Mouse (Mus musculus): ENCODE measurements around the gene Taldo1.

Taldo1 gene

DNA sequence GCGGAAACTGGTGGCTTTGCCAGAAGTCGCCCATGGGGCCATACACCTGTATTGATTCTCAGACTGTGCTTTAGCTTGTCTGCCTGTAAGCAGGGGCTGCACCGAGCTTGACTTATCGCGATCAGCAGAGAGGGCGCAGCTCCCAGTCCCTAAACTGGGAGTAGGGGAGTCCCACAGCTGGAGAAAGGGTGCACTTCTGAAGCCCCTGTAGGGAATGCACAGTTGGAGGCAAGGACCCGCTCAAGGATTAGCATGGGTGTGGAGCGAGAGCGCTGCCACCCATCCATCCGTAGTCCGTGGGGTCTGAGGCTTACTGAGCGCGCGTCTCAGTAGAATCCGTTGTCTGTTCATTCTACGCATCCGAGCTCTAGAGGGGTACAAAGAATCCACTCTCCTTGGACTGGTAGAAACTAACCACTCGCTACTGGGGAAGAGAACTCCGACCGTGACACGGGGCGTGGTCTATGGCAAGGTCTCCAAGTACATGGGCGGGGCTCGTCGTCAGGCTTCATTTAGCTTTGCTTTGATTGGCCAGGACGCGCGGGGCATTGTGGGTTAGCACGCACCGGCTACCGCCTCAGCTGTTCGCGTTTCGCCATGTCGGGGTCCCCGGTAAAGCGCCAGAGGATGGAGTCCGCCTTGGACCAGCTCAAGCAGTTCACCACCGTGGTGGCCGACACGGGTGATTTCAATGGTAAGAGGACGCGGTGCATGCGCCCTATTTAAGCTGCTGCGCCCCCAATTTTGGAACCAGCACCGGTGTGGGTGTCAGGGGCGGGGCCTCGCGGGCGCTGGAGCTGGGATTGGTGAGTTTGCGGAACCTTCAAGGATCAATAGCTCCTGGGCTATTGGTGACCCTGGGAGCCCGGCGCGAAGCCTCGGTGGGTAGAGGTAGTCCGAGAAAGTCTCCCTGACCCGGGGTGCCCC, at the start of gene Taldo1:
Gene Taldo1, plus strand, starts transcription at position 575 of the 927 bp plus-strand sequence.
- peak; percentile 97 for DNase-seq

DNA sequence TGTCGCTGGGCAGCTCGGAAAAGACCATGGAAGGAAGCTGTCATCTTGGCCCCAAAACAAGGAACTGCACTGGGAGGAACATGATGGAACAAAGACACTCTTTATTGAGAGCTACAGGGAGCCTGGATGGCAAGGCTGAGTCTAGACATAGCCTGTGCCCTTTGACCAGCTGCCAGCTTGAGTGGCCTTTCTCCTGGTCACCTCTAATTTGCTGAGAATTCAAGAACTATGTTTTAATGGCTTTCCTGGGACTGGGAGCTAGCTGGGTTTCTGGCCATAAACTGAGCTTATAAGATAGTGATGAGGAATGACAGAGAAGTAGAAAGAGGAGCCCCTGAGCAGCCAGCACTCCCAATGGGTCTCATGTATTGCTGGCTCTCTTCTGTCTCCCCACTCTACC, 48.8 kb upstream of the Taldo1 start:
- DNase-seq, result peak; percentile 40

DNA sequence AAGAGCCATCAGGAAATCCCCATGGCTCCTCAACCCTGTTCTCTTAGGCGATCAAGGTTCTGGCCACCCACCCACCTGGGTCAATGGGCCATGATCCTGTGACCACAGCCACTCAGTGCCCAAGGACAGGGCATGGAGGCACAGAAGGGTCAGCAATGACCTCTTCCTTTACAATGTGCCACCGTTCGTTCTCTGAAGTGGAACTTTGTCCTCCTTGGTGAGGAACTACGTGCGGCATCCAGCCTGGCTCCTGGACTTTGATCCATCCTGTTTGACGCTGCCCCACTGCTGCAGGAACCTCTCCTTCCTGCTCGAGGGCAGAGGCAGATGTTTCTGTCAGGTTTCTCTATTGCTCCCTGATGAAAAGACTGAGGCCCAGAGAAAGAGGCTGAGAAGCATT, 48.3 kb upstream of the Taldo1 start:
- DNase-seq, result peak; percentile 73

DNA sequence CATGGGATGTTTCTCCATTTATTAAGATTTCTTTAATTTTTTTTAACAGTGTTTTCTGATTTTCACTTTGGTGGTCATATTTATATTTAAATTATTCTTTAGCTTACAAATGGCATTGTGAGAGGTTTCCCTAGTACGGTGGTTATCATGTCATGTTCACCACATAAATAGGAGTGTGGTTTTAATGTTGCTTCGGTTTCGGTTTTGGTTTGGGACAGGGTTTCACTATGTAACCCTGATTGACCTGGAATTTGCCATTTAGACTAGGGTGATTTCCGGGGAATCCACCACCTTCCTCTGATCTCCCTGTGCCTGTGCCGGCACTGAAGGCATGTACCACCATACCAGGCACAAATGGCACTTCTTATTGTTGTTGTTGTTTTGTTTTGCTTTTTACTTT, 47.2 kb upstream of the Taldo1 start:
- DNase-seq, result no peak

DNA sequence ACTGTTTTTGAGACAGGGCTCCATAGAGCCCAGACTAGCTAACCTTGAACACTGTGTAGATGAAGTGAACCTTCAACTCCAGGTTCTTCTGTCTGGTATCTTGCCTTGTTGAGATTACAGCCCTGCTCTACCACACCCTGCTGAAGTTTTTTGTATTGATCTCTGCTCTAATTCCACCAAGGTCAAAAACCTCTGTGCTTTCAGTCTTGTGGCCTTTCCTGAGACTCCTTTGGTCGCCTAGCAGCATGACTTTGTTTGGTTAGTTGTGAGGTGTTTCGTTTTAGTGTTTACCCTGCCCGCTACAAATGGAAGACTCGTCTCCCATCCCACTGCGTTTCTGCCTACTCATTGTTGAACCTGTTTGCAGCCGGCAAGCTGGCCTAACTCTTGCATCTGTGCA, 40.9 kb upstream of the Taldo1 start:
- no peak for DNase-seq

DNA sequence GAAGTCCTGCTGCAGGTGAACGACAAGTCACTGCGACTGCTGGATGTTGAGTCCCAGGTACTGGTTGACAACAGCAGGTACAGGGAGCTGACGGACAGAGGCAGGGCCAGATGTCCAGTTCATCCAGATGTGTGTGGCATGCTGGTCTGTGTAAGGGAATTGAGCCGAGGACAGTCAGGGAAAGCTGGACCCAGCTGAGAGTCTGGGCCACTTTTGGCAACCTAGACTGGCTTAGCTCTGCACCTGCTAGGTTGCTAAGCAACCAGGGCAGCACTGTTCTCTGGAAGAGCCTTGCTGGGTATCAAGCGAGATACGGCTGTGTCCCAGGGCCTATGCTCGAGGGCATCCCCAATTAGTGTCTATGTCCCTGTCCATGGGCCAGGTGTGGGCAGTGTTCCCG, 36.9 kb upstream of the Taldo1 start:
- no peak for DNase-seq

DNA sequence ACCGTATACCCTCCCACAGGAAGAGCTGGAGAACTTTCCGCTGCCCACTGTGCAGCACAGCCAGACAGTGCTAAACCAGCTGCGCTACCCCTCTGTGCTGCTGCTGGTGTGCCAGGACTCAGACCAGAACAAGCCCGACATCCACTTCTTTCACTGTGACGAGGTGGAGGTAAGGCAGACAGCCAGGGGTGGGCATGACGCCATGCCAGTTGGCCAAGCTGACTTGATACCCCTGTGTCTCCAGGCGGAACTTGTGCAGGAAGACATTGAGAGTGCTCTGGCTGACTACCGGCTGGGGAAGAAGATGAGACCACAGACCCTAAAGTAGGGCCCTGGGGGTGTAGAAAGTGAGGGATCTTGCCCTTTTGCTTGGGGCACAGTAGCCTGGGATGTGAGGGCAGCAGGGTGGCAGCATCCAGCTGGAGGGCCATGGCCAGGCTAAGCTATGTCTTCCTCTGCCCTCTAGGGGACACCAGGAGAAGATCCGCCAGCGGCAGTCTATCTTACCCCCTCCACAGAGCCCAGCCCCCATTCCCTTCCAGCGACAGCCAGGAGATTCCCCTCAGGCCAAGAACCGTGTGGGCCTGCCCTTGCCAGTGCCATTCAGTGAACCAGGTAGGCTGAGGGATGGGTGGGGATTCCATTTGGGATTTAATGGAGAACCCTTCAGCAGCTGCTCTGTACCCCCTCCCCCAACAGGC, 36.2 kb upstream of the Taldo1 start:
- no peak for DNase-seq

DNA sequence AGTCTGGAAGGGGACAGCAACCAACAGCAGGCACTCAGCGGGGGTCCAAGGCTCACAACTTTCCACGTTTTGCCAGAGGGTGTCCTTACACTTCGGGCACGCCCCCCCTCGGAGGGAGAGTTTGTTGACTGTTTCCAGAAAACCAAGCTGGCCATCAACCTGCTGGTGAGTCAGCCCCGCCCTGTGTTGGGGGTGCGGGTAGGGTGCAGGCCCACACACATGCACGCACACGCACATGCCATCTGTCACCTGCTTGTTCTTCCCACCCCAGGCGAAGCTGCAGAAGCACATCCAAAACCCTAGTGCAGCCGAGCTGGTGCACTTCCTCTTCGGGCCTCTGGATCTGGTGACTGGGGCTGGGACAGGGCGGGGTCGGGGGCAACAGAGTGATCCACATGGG, 35.0 kb upstream of the Taldo1 start:
- no peak for DNase-seq

DNA sequence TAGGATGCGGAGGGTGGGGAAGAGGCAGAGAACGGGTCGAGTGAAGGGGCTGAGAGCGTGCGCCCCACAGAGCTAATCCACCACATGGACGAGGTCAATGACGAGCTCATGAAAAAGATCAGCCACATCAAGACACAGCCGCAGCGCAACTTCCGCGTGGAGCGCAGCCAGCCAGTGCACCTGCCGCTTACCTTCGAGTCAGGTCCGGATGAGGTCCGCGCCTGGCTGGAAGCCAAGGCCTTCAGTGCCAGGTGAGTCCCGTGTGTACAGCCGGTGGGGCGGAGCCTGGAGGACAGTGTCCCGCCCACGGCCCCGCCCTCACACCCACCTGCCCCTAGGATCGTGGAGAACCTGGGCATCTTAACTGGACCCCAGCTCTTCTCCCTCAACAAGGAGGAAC, 30.5 kb upstream of the Taldo1 start:
- peak; percentile 51 for DNase-seq

DNA sequence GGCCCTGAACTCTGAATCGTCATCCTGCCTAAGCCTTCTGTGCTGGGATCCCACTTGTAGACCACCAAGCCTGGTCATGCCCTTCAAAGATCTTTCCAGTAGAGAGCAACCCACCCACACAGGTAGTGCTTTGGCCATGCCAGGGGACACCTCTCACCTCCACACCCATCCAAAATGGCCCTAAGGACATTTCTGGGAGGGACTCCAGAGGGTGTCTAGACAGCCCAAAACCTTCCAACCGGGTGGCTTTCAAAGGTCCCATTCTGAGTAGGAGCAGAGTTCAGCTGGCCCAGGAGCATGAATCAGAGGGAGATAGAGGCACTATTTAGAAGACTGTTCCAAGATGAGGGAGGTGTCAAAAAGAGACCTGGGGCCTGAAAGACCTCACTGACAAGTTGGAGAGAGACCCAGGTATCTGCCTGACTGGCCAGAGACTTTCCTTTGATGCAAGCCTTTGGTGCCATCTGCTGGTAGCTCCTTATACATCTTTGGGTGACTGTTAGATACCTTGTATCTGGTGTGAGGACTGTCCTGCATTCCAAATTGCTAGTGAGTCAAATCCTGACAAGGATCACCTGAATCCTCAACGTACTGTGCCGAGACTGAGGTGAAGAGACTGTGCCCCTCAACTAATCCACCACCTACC, 28.8 kb upstream of the Taldo1 start:
- DNase-seq, result peak; percentile 56

DNA sequence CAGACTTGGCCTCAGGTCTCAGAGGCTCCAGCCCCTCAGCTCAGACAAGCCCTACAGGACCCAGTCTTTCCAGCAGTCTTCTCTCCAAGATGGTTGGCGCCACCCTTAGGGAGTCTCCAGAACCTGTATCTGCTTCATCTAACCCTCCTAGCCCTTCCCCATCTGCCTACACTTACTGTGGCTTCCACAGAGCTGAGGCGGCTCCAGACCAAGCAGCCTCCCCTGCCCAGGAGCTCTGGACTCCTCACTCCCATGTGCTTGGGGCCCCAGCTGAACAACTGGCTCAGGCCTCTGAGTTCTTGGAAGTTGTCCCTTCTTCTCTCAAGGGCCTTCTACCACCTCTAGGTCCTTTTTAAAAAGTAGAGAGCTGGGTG, 28.3 kb upstream of the Taldo1 start:
- no peak for DNase-seq

DNA sequence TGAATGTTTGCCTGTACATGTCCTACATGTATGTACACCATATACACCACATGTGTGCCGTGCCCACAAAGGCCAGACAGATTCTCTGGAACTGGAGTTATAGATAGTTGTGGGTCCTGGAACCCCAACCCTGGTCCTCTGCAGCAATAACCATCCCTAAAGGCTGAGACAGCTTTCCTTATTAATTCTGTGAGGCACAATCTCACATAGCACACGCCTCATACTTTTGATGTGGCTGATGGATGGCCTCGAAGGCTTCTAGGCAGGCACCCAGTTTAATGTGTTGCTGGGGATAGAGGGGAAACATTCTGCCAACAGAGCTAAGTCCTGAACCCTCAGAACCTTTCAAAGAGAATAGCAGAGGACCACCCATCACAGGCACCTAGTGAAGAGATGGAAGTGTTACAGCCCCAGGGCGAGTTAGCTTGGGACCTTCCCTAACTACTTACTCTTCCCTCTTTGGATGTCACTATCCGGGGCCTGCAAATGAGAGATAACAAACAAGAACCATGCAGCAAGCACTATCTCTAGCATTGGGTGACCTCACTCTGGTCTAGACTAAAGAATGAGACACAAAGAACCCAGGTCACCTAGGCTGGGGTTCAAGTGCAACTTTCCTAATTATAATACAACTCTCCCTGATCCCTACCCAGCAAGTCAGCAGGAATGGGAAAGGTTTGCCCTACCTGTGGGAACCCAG, 27.5 kb upstream of the Taldo1 start:
- DNase-seq, result no peak

DNA sequence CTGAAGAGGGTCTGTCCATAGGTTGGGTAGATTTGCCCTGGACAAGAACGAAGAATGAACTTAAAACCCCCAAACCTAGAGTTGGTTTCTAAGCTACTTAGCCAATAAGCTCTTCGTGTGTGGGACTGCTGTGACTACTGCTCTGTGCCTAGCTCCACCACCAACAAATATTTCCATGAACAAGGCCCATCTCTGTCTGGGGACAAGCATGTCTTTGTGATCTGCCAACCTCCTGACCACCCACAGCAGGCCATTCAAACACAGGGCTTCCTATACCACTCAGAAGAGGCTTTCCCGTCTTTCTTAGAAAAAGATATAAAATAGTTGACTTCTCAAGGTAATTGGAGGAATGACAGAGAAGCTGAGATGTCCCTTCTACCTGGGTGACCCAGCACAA, 27.0 kb upstream of the Taldo1 start:
- DNase-seq, result no peak

DNA sequence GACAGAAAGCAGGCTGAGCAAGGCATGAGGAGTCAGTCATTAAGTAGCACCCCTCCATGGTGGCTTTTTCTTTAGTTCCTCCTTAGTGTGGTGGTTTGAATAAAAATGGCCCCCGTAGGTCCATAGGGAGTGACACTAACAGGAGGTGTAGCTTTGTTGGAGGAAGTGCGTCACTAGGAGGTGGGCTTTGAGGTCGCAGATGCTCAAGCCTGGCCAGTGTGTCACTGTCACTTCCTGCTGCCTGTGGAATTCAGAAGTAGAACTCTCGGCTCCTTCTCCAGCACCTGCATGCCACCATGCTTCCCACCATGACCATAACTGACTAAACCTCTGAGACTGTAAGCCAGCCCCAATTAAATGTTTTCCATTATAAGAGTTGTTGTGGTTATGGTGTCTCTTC, 24.6 kb upstream of the Taldo1 start:
- DNase-seq, result no peak

DNA sequence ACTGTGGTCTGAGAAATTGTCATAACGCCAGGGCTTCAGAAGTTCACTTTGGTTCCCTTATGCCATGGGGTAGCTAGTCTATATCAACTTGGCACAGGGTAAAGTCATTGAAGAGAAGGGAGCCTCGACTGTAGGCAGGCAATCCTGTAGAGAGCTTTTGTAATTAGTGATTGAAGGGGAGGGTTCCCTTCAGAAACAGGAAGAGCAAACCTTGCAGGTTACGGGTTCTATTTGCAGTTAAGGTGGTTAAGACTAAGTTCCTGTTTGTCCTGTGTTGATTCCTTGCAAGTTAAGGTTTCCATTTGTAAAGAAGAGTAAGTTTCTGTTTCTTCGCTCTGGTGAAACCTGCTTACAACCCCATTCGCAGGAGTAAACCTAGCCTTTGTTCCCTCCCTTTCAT, 22.1 kb upstream of the Taldo1 start:
- DNase-seq, result no peak

DNA sequence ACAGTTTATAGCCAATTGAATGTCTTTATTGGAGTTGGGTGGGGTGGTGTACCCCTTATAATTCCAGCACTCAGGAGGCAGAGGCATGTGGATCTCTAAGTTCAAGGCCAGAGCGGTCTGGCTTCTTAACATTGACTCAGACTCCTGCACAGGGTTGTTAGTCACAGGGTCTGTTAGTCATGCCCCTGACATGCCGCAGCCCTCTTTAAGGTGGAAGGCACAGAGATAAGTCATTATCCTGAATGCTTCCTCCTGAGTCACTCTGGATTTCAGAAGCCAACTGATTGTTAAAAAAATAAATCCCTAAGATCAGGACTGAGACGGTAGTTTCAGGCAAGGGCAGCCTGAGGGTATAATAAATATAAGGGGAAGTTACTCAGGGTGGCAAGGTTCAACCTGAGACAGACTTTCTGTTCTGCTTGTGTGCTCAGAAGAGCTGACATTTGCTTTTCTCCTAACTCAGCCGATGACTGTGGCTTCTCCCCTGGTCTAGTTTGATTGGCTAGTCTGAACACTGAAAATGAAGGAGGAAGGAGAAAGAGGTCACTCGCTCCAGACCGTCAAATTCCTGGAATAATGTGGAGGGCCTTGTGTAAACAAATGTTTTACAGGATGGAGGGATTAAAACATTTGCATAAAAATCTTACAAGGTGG, 19.9 kb upstream of the Taldo1 start:
- no peak for DNase-seq

DNA sequence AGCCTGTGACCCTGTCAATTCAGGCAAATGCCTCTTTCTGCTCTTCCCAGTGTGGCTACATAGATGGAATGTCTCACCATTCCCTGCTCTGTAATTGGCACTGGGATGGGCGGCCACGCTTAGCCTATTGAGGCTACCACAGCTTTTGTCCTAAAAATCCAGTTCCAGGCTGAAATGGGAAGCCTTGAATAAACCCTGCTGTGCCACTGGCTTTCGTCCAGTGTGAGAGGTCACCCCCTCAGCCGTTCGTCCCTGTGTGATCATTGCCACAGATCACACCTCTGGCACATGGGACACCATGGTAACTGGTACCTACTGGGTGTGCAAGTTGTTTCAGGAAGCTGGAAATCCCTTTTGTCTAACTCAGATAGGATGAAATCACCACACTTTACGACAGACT, 18.4 kb upstream of the Taldo1 start:
- no peak for DNase-seq

DNA sequence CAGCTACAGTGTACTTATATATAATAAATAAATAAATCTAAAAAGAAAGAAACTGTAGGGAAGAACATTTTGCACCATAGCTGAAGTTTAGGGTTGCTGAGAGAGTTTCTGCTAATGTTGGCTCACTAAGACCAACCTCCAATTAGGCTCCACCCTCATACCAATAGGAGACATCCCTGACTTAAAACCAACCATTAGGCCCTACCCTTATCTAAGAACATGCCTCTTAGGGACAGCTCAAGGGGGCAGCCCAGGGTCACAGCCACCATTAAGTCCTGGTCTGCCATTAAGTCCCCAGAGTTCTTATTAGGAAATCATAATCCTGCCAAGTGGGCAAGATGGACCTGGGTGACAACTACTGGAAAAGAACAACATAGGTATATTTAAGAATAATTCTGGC, 17.6 kb upstream of the Taldo1 start:
- no peak for DNase-seq

DNA sequence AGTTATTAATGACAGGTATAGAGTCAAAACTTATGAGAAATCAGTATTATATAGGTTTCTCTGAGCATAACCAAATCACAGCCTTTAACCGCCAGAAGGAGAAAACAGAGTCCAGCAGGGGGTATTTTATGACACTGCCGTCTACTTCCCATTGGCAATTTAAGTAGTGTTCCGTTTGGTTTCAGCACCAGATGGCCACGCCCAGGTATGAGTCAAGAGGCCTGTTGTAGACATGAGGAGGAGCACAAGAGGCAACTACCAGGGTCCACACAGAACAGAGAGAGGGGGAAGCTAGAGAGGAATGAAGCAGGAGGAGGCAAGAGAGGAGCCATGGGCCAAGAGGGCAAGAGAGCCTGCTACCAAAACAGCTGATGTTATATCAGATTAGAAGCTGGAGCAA, 12.4 kb upstream of the Taldo1 start:
- no peak for DNase-seq

DNA sequence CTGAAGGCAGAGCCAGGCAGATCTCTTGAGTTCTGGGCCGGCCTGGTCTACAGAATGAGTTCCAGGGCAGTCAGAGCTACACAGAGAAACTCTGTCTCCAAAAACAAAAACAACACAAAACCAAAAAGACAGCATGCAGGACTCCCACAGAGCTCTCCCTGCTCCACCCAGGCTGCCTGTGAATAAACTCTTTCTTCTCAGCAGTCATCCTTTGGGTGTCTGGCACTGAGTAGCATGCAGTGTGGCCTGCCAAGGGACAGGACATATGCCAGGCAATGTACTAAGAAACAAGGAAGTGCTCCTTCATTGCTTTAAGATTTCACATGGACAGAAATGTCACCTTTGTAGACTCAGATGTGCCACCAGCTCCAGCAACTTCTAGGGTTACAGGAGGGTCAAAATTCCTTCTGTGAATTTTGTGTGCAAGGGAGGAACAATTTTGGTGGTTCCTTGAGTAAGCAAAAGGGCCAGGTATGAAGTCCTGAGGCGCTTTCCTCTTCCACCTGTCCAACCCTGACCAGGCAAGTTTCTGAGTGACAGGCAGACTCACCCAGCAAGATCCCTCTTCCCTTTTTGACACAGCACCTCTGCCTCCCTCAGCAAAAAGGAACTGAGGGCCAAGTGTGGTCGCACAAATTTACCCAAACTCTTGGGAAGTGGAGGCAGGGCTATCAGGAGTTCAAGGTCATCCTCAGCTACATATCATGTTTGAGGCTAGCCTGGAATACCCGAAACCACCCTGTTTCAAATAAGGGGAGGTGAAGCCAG, 10.7 kb upstream of the Taldo1 start:
- DNase-seq, result no peak

DNA sequence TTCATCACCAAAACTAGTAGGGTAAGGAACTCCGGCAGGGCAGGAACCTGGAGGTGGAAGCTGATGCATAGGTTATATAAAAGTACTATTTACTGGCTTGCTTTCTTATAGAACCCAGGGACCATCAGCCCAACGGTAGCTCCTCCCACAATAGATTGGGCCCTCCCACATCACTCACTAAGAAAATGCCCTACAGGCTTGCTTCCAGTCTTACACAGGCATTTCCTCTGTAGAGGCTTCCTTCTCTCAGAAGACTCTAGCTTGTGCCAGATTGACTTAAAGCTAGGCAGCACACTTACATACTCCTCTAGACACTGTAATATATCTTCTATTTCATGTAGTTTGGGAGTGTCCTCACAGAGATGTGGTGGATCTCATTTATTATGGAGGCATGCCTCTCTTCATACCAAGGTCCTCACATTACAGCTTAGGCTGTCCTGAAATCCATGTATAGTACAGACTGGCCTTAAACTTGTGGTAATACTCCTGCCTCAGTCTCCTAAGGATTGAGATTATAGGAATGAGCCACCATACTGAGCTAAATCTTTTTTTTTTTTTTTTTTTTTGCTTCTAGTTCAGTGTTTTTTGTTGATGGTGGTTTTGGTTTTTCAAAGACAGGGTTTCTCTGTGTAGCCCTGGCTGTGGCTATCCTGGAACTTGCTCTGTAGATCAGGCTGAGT, 4.1 kb upstream of the Taldo1 start:
- no peak for DNase-seq
